Mouse (Mus musculus): ENCODE measurements at regions not wholly inside any gene's neighbourhood (a gene's known extent, or its start where the extent isn't known, plus 50 kb on each side); places are given as distances from the start of the nearest gene placed in this dataset.

- Histone ChIP-seq H3K9me3 (no peaks in the 10 kb centered on the region), H3K4me3 (no peak overlapping the region), H3K4me2 (replicated peaks) (no peak overlapping the region), H3K27ac (no peak overlapping the region), H3K27me3 (no peaks in the 10 kb centered on the region), H3K9ac (no peak overlapping the region), H3K36me3 (no peaks in the 10 kb centered on the region), H3K4me1 (no peaks in the 10 kb centered on the region)
- WGBS, result 48% methylated on average over 2 of the region's 2 CpGs
- ATAC-seq (ENCODE audit: low FRiP score, low read depth), result no peak
Measured at GRCm38 (mm10) chr12:94674925-94675324, 1017.1 kb upstream of the Flrt2 start.

GRCm38 (mm10) chr12:94691341-94692029, 1000.5 kb upstream of the Flrt2 start:
- H3K4me1 ChIP-seq, result no peaks in the 10 kb centered on the region
- no peak overlapping the region for H3K4me3 ChIP-seq
- H3K36me3 ChIP-seq, result no peaks in the 10 kb centered on the region
- no peaks in the 10 kb centered on the region for H3K9me3 ChIP-seq
- no peak overlapping the region for H3K9ac ChIP-seq
- WGBS, result 80% methylated on average over 2 of the region's 2 CpGs
- no peak overlapping the region for H3K4me2 ChIP-seq (replicated peaks)
- no peak for ATAC-seq (ENCODE audit: low FRiP score, low read depth)
- H3K27me3 ChIP-seq, result no peaks in the 10 kb centered on the region
- H3K27ac ChIP-seq, result no peak overlapping the region

- Histone ChIP-seq H3K36me3 (no peaks in the 10 kb centered on the region), H3K4me3 (no peak overlapping the region), H3K9me3 (no peaks in the 10 kb centered on the region), H3K9ac (no peak overlapping the region), H3K4me2 (replicated peaks) (no peak overlapping the region), H3K4me1 (no peaks in the 10 kb centered on the region), H3K27ac (no peak overlapping the region), H3K27me3 (no peaks in the 10 kb centered on the region)
- 59% methylated on average over 5 of the region's 5 CpGs for WGBS
- ATAC-seq (ENCODE audit: low FRiP score, low read depth), result no peak
Measured at GRCm38 (mm10) chr12:94731391-94731790, 960.6 kb upstream of the Flrt2 start.

- no peak overlapping the region for H3K4me3 ChIP-seq
Measured at GRCm38 (mm10) chr12:94733179-94733578, 958.8 kb upstream of the Flrt2 start.

GRCm38 (mm10) chr12:94737263-94737662, 954.8 kb upstream of the Flrt2 start:
- H3K4me1 ChIP-seq, result no peaks in the 10 kb centered on the region
- no peaks in the 10 kb centered on the region for H3K36me3 ChIP-seq
- H3K9ac ChIP-seq, result no peak overlapping the region
- H3K27ac ChIP-seq, result no peak overlapping the region
- WGBS, result 40% methylated on average over 4 of the region's 4 CpGs
- no peak for ATAC-seq (ENCODE audit: low FRiP score, low read depth)
- H3K4me2 ChIP-seq (replicated peaks), result no peak overlapping the region
- no peaks in the 10 kb centered on the region for H3K9me3 ChIP-seq
- H3K27me3 ChIP-seq, result no peaks in the 10 kb centered on the region
- H3K4me3 ChIP-seq, result no peak overlapping the region

More at GRCm38 (mm10) chr12:94733179-94733578, 958.8 kb upstream of the Flrt2 start:
- Histone ChIP-seq H3K27ac (no peak overlapping the region), H3K4me1 (no peaks in the 10 kb centered on the region), H3K9ac (no peak overlapping the region), H3K27me3 (no peaks in the 10 kb centered on the region), H3K36me3 (no peaks in the 10 kb centered on the region), H3K4me2 (replicated peaks) (no peak overlapping the region), H3K9me3 (no peaks in the 10 kb centered on the region)
- 49% methylated on average over 4 of the region's 4 CpGs for WGBS
- no peak for ATAC-seq (ENCODE audit: low FRiP score, low read depth)

- no peak for ATAC-seq (ENCODE audit: low FRiP score, low read depth)
- Histone ChIP-seq H3K4me2 (replicated peaks) (no peak overlapping the region), H3K27ac (no peak overlapping the region), H3K27me3 (no peaks in the 10 kb centered on the region), H3K9ac (no peak overlapping the region), H3K36me3 (no peaks in the 10 kb centered on the region), H3K9me3 (no peaks in the 10 kb centered on the region), H3K4me1 (0 out of 2 replicates have a peak, but pooled peaks cover 3% of the 10 kb centered on the region), H3K4me3 (no peak overlapping the region)
- WGBS, result 41% methylated on average over 6 of the region's 6 CpGs
Measured at GRCm38 (mm10) chr12:94749747-94750515, 942.1 kb upstream of the Flrt2 start.

GRCm38 (mm10) chr12:94755754-94756153, 936.3 kb upstream of the Flrt2 start:
- 93% methylated on average over 2 of the region's 2 CpGs for WGBS
- Histone ChIP-seq H3K27ac (no peak overlapping the region), H3K4me2 (replicated peaks) (no peak overlapping the region), H3K9me3 (no peaks in the 10 kb centered on the region), H3K27me3 (no peaks in the 10 kb centered on the region), H3K4me1 (no peaks in the 10 kb centered on the region), H3K9ac (no peak overlapping the region), H3K4me3 (no peak overlapping the region), H3K36me3 (no peaks in the 10 kb centered on the region)
- no peak for ATAC-seq (ENCODE audit: low FRiP score, low read depth)

- Histone ChIP-seq H3K36me3 (no peaks in the 10 kb centered on the region), H3K9ac (no peak overlapping the region), H3K27me3 (no peaks in the 10 kb centered on the region), H3K27ac (no peak overlapping the region), H3K4me2 (replicated peaks) (no peak overlapping the region), H3K9me3 (no peaks in the 10 kb centered on the region), H3K4me3 (no peak overlapping the region), H3K4me1 (peaks cover 7% of the 10 kb centered on the region)
- WGBS, result 13% methylated on average over 5 of the region's 5 CpGs
- ATAC-seq (ENCODE audit: low FRiP score, low read depth), result no peak
Measured at GRCm38 (mm10) chr12:94795913-94796615, 896.0 kb upstream of the Flrt2 start.

- Histone ChIP-seq H3K4me2 (replicated peaks) (no peak overlapping the region), H3K9me3 (no peaks in the 10 kb centered on the region), H3K4me1 (no peaks in the 10 kb centered on the region), H3K4me3 (no peak overlapping the region), H3K27ac (no peak overlapping the region), H3K9ac (no peak overlapping the region), H3K27me3 (no peaks in the 10 kb centered on the region), H3K36me3 (no peaks in the 10 kb centered on the region)
- ATAC-seq (ENCODE audit: low FRiP score, low read depth), result peak; percentile 36; the same call in 1 of the 2 replicates
- whole genome bisulfite sequencing, result 90% methylated on average over 1 of the region's 1 CpGs
Measured at GRCm38 (mm10) chr12:94804692-94805091, 887.3 kb upstream of the Flrt2 start.

GRCm38 (mm10) chr12:94831400-94831799, 860.6 kb upstream of the Flrt2 start:
- Histone ChIP-seq H3K27ac (no peak overlapping the region), H3K4me2 (replicated peaks) (no peak overlapping the region), H3K9me3 (no peaks in the 10 kb centered on the region), H3K4me3 (no peak overlapping the region), H3K4me1 (no peaks in the 10 kb centered on the region), H3K27me3 (no peaks in the 10 kb centered on the region), H3K36me3 (no peaks in the 10 kb centered on the region), H3K9ac (no peak overlapping the region)
- 60% methylated on average over 2 of the region's 2 CpGs for WGBS
- ATAC-seq (ENCODE audit: low FRiP score, low read depth), result no peak

- H3K27ac ChIP-seq, result no peak overlapping the region
- no peak overlapping the region for H3K9ac ChIP-seq
- H3K36me3 ChIP-seq, result no peaks in the 10 kb centered on the region
- H3K4me3 ChIP-seq, result no peak overlapping the region
- H3K4me2 ChIP-seq (replicated peaks), result no peak overlapping the region
- ATAC-seq (ENCODE audit: low FRiP score, low read depth), result no peak
- no peaks in the 10 kb centered on the region for H3K27me3 ChIP-seq
- no peaks in the 10 kb centered on the region for H3K4me1 ChIP-seq
- no peaks in the 10 kb centered on the region for H3K9me3 ChIP-seq
Measured at GRCm38 (mm10) chr12:94862720-94863119, 829.3 kb upstream of the Flrt2 start.

- Histone ChIP-seq H3K27ac (no peak overlapping the region), H3K9me3 (no peaks in the 10 kb centered on the region; the same call in 1 of the 2 replicates), H3K36me3 (no peaks in the 10 kb centered on the region), H3K9ac (no peak overlapping the region), H3K27me3 (no peaks in the 10 kb centered on the region), H3K4me2 (replicated peaks) (no peak overlapping the region), H3K4me3 (no peak overlapping the region), H3K4me1 (no peaks in the 10 kb centered on the region)
- ATAC-seq (ENCODE audit: low FRiP score, low read depth), result no peak
- 84% methylated on average over 2 of the region's 2 CpGs for WGBS
Measured at GRCm38 (mm10) chr12:94910816-94911215, 781.2 kb upstream of the Flrt2 start.
